Mouse (Mus musculus): ENCODE measurements around the gene Phf14.

The Phf14 gene

GRCm38 (mm10) chr6:12020738-12021137 lies 113.1 kb downstream of the Phf14 start:
- no peak for DNase-seq (ENCODE audit: low spot score in 2 of 2)

- no peak for DNase-seq (ENCODE audit: low spot score in 2 of 2)
Observed at GRCm38 (mm10) chr6:12021480-12021879, 113.9 kb downstream of the Phf14 start.

GRCm38 (mm10) chr6:12023395-12023794 lies 115.8 kb downstream of the Phf14 start:
- no peak for DNase-seq (ENCODE audit: low spot score in 2 of 2)

- DNase-seq (ENCODE audit: low spot score in 2 of 2) = no peak
Observed at GRCm38 (mm10) chr6:12026804-12027537, 119.4 kb downstream of the Phf14 start.

- no peak for DNase-seq (ENCODE audit: low spot score in 2 of 2)
Observed at GRCm38 (mm10) chr6:12034561-12034960, 127.0 kb downstream of the Phf14 start.

- DNase-seq (ENCODE audit: low spot score in 2 of 2) = no peak
Observed at GRCm38 (mm10) chr6:12038268-12038667, 130.7 kb downstream of the Phf14 start.

- DNase-seq (ENCODE audit: low spot score in 2 of 2) = no peak
Observed at GRCm38 (mm10) chr6:12052884-12053283, 145.3 kb downstream of the Phf14 start.

- no peak for DNase-seq (ENCODE audit: low spot score in 2 of 2)
Observed at GRCm38 (mm10) chr6:12054149-12054548, 146.5 kb downstream of the Phf14 start.

GRCm38 (mm10) chr6:12058717-12059116 lies 151.1 kb downstream of the Phf14 start:
- no peak for DNase-seq (ENCODE audit: low spot score in 2 of 2)

- DNase-seq (ENCODE audit: low spot score in 2 of 2) = no peak
Observed at GRCm38 (mm10) chr6:12059971-12060370, 152.4 kb downstream of the Phf14 start.

- no peak for DNase-seq (ENCODE audit: low spot score in 2 of 2)
Observed at GRCm38 (mm10) chr6:12060452-12061140, 153.0 kb downstream of the Phf14 start.

- DNase-seq (ENCODE audit: low spot score in 2 of 2) = no peak
Observed at GRCm38 (mm10) chr6:12067956-12068355, 160.3 kb downstream of the Phf14 start.

- DNase-seq (ENCODE audit: low spot score in 2 of 2) = no peak
Observed at GRCm38 (mm10) chr6:12069357-12069756, 161.7 kb downstream of the Phf14 start.

GRCm38 (mm10) chr6:12074599-12074998 lies 167.0 kb downstream of the Phf14 start:
- DNase-seq (ENCODE audit: low spot score in 2 of 2) = no peak

GRCm38 (mm10) chr6:12077338-12077737 lies 169.7 kb downstream of the Phf14 start:
- no peak for DNase-seq (ENCODE audit: low spot score in 2 of 2)

- DNase-seq (ENCODE audit: low spot score in 2 of 2) = no peak
Observed at GRCm38 (mm10) chr6:12077880-12078618, 170.4 kb downstream of the Phf14 start.

GRCm38 (mm10) chr6:12079260-12079659 lies 171.7 kb downstream of the Phf14 start:
- no peak for DNase-seq (ENCODE audit: low spot score in 2 of 2)

- no peak for DNase-seq (ENCODE audit: low spot score in 2 of 2)
Observed at GRCm38 (mm10) chr6:12080423-12080822, 172.8 kb downstream of the Phf14 start.

- DNase-seq (ENCODE audit: low spot score in 2 of 2) = no peak
Observed at GRCm38 (mm10) chr6:12081722-12082121, 174.1 kb downstream of the Phf14 start.

GRCm38 (mm10) chr6:12082125-12082524 lies 174.5 kb downstream of the Phf14 start:
- no peak for DNase-seq (ENCODE audit: low spot score in 2 of 2)

- DNase-seq (ENCODE audit: low spot score in 2 of 2) = no peak
Observed at GRCm38 (mm10) chr6:12082531-12083216, 175.1 kb downstream of the Phf14 start.

- DNase-seq (ENCODE audit: low spot score in 2 of 2) = no peak
Observed at GRCm38 (mm10) chr6:12084721-12085120, 177.1 kb downstream of the Phf14 start.

All from urinary bladder, postnatal 36 days (tissue).